Mouse (Mus musculus) myocyte (in vitro differentiated cells): Measurements from ENCODE around the gene Aph1b.

ENCODE experiments used
- CEBPB ChIP-seq: IDR thresholded peaks from 2 replicates; pipeline ENCODE4 v1.6.1; 2011; ENCODE audit warnings: mild to moderate bottlenecking, moderate library complexity; ENCODE audit not compliant: poor library complexity, insufficient read depth, severe bottlenecking
- E2F4 ChIP-seq: IDR thresholded peaks from one replicate; pipeline ENCODE4 v1.6.1; 2011; ENCODE audit warnings: mild to moderate bottlenecking, control low read depth, moderate library complexity; ENCODE audit not compliant: insufficient read depth
- MAX ChIP-seq: IDR thresholded peaks from one replicate; pipeline ENCODE4 v1.6.1; 2011; ENCODE audit warnings: low read depth, mild to moderate bottlenecking, control low read depth
- MYOD1 ChIP-seq, 3 experiments: IDR thresholded peaks; one replicate each; pipeline ENCODE4 v1.6.1; 2011; ENCODE audit warnings: control low read depth in 2 of 3, low read depth in 2 of 3, mild to moderate bottlenecking in 2 of 3, moderate library complexity in 1 of 3; ENCODE audit not compliant: insufficient read length in 2 of 3, control insufficient read depth in 1 of 3
- MYOG ChIP-seq, 3 experiments: IDR thresholded peaks; one replicate each; pipeline ENCODE4 v1.6.1; 2011; ENCODE audit warnings: control low read depth in 2 of 3, low read depth in 2 of 3, mild to moderate bottlenecking in 2 of 3; ENCODE audit not compliant: insufficient read length in 2 of 3, control insufficient read depth in 1 of 3, insufficient read depth in 1 of 3
- POLR2A ChIP-seq: IDR thresholded peaks from one replicate; pipeline ENCODE4 v1.6.1; 2011; ENCODE audit warnings: low read depth, mild to moderate bottlenecking, control low read depth, moderate library complexity; ENCODE audit not compliant: insufficient read length
- POLR2AphosphoS2 ChIP-seq: IDR thresholded peaks from one replicate; pipeline ENCODE4 v1.6.1; 2011; ENCODE audit warnings: low read depth, control low read depth; ENCODE audit not compliant: insufficient read length
- REST ChIP-seq: IDR thresholded peaks from one replicate; pipeline ENCODE4 v1.6.1; 2011; ENCODE audit warnings: mild to moderate bottlenecking, control low read depth, moderate library complexity; ENCODE audit not compliant: insufficient read depth, insufficient read length
- TCF12 ChIP-seq: IDR thresholded peaks from one replicate; pipeline ENCODE4 v1.6.1; 2011; ENCODE audit warnings: mild to moderate bottlenecking, control low read depth; ENCODE audit not compliant: poor library complexity, insufficient read depth, severe bottlenecking
- TCF3 ChIP-seq: IDR thresholded peaks from one replicate; pipeline ENCODE4 v1.6.1; 2011; ENCODE audit warnings: low read depth, control low read depth; ENCODE audit not compliant: insufficient read length
- USF1 ChIP-seq: IDR thresholded peaks from one replicate; pipeline ENCODE4 v1.6.1; 2011; ENCODE audit warnings: low read depth, mild to moderate bottlenecking, control low read depth, moderate library complexity

DNA sequence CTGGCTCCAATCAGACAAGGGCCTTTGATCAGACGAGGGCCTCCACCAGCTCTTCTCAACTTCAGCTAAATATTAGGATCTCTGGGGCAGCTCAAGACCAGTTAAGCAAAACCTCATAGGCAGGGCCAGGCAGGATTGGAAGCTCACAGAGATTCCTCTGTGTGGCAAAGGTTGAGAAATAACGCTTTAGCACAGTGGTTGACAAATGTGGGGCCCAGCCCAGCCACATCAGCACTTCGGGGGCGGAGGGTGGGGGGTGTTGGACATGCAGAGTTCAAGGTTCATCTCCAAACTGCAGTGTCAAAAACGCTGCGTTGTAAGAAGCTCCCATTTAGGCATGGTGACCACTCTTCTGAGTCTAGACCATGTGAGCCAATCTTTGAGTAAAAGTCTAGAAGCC is 60.7 kb downstream of the Aph1b start:
- TF ChIP-seq MAX (no peak), E2F4 (no peak), POLR2A (no peak), MYOD1 (IDR thresholded peaks at IDR 0.05; ENCODE audit: control insufficient read depth in 1 of 3, insufficient read length in 2 of 3, low read depth in 2 of 3) (no peak), USF1 (no peak), TCF12 (no peak), CEBPB (no peak), POLR2AphosphoS2 (no peak), REST (no peak), TCF3 (no peak), MYOG (IDR thresholded peaks at IDR 0.05; ENCODE audit: control insufficient read depth in 1 of 3, insufficient read depth in 1 of 3, insufficient read length in 2 of 3, low read depth in 2 of 3) (no peak)
